Mouse (Mus musculus) G1E (cell line): ENCODE data around the gene Shisa7. TPM values are rescaled to one million over a fixed set of nuclear protein-coding genes. Genes with fewer than 3 reads are reported as not detected.

Experiments
- ATAC-seq: 2 replicates; pipeline ENCODE4 v1.8.0; 2016; ENCODE audit warnings: mild to moderate bottlenecking; ENCODE audit not compliant: insufficient number of reproducible peaks, poor library complexity, low FRiP score, severe bottlenecking; ENCODE audit errors: extremely low read depth
- DNase-seq: peaks from one replicate; pipeline ENCODE4 v3.0.0; 2012; ENCODE audit warnings: low spot score
- H3K27me3 ChIP-seq: 2 replicates; pipeline ENCODE4 v1.6.1; 2012; ENCODE audit warnings: mild to moderate bottlenecking, low read length, inconsistent platforms; ENCODE audit not compliant: insufficient read depth
- H3K36me3 ChIP-seq: replicated peaks from 2 replicates; pipeline ENCODE3; 2012; ENCODE audit warnings: mild to moderate bottlenecking, inconsistent platforms
- H3K4me1 ChIP-seq: 2 replicates; pipeline ENCODE4 v1.6.1; 2012; ENCODE audit warnings: low read depth, low read length, inconsistent platforms, mixed read lengths; ENCODE audit not compliant: insufficient read depth
- H3K4me3 ChIP-seq: 2 replicates; pipeline ENCODE4 v1.5.1; 2012; ENCODE audit warnings: low read depth, mild to moderate bottlenecking, inconsistent platforms, low read length, moderate library complexity, mixed read lengths
- H3K9me3 ChIP-seq: replicated peaks from 2 replicates; pipeline ENCODE4 v1.6.1; 2012; ENCODE audit warnings: inconsistent platforms
- CTCF ChIP-seq: IDR thresholded peaks from 2 replicates; pipeline ENCODE4 v1.5.1; 2012; ENCODE audit warnings: low read depth, low read length, inconsistent platforms, mixed read lengths
- GATA1 ChIP-seq: IDR thresholded peaks from 2 replicates; pipeline ENCODE4 v1.6.1; 2012; ENCODE audit warnings: borderline replicate concordance, low read length, inconsistent platforms, mixed read lengths
- GATA2 ChIP-seq: IDR thresholded peaks from 2 replicates; pipeline ENCODE4 v1.6.1; 2012; ENCODE audit warnings: low read depth, low read length, inconsistent platforms, borderline replicate concordance
- POLR2AphosphoS5 ChIP-seq: IDR thresholded peaks from 2 replicates; pipeline ENCODE4 v1.6.1; 2012; ENCODE audit warnings: low read depth, low read length, inconsistent platforms; ENCODE audit not compliant: insufficient replicate concordance
- TAL1 ChIP-seq: conservative IDR thresholded peaks from 2 replicates; pipeline ENCODE4 v1.6.1; 2012; ENCODE audit warnings: low read depth, low read length, inconsistent platforms, mixed read lengths
- polyA plus RNA-seq: library from polyadenylated mRNA; stranded (reverse); fragments of >175 nt; gene quantifications from 2 replicates; pipeline ENCODE4 v1.2.3, GENCODE M21; 2012
- total RNA-seq, 2 experiments: library from RNA; stranded (forward) in 1 of 2; stranded (reverse) in 1 of 2; fragments of 200-1000 nt in 1 of 2; fragments of >200 nt in 1 of 2; fragmentation: Nextera tagmentation in 1 of 2; gene quantifications; 2 replicates each; pipeline ENCODE4 v1.2.3; 2014 to 2017

The Shisa7 gene
- total and polyA plus RNA-seq, 3 experiments: 0.22 TPM; not detected in 2

GRCm38 (mm10) chr7:4788499-4789435, 55.7 kb downstream of the Shisa7 start:
- Histone ChIP-seq H3K27me3 (no peaks in the 10 kb centered on the region), H3K4me3 (peak overlapping the region; percentile 83), H3K9me3 (no peaks in the 10 kb centered on the region), H3K4me1 (peaks cover 60% of the 10 kb centered on the region), H3K36me3 (peaks cover 46% of the 10 kb centered on the region)
- TF ChIP-seq POLR2AphosphoS5 (0 out of 2 replicates have a peak, but pooled peaks have one; percentile 30), GATA1 (no peak), TAL1 (no peak), GATA2 (no peak), CTCF (no peak)
- DNase-seq (peak; percentile 78), ATAC-seq (peak; percentile 30; the same call in 1 of the 2 replicates)

GRCm38 (mm10) chr7:4783667-4784268, 60.7 kb downstream of the Shisa7 start:
- Histone ChIP-seq H3K4me1 (peaks cover 90% of the 10 kb centered on the region), H3K9me3 (no peaks in the 10 kb centered on the region), H3K27me3 (0 out of 2 replicates have a peak, but pooled peaks cover under 1% of the 10 kb centered on the region), H3K4me3 (peak overlapping the region; percentile 37; the same call in 1 of the 2 replicates), H3K36me3 (peaks cover 48% of the 10 kb centered on the region)
- peak; percentile 74 for DNase-seq
- ATAC-seq: peak; percentile 70
- TF ChIP-seq TAL1: peak; percentile 64; the same call in 1 of the 2 replicates
- no peak for TF ChIP-seq GATA2

- Histone ChIP-seq H3K4me1 (peaks cover 89% of the 10 kb centered on the region), H3K4me3 (peak within 1 kb of the TSS; percentile 37; the same call in 1 of the 2 replicates), H3K27me3 (peaks cover 8% of the 10 kb centered on the region), H3K36me3 (peaks cover 47% of the 10 kb centered on the region), H3K9me3 (no peaks in the 10 kb centered on the region)
- DNase-seq: no peak
- no peak for TF ChIP-seq GATA2
- TF ChIP-seq CTCF: no peak
- TF ChIP-seq GATA1: no peak
- no peak for TF ChIP-seq POLR2AphosphoS5
- TF ChIP-seq TAL1: no peak
- no peak for ATAC-seq
Observed at GRCm38 (mm10) chr7:4782759-4783158, 61.7 kb downstream of the Shisa7 start, which contains the start of the genes Il11 and Tmem190. Gene Il11 (minus strand): TSS chr7:4782859. Gene Tmem190 (plus strand): TSS chr7:4782937.

- Histone ChIP-seq H3K27me3 (peaks cover 14% of the 10 kb centered on the region), H3K4me3 (no peak overlapping the region), H3K9me3 (no peaks in the 10 kb centered on the region), H3K36me3 (peaks cover 41% of the 10 kb centered on the region), H3K4me1 (peaks cover 88% of the 10 kb centered on the region)
- no peak for TF ChIP-seq TAL1
- TF ChIP-seq GATA1: no peak
- TF ChIP-seq GATA2: no peak
- TF ChIP-seq POLR2AphosphoS5: no peak
- TF ChIP-seq CTCF: no peak
- DNase-seq (no peak), ATAC-seq (no peak)
Observed at GRCm38 (mm10) chr7:4782130-4782529, 62.4 kb downstream of the Shisa7 start.

GRCm38 (mm10) chr7:4779921-4780320, 64.6 kb downstream of the Shisa7 start:
- TF ChIP-seq TAL1 (no peak), POLR2AphosphoS5 (no peak), GATA2 (no peak), CTCF (no peak), GATA1 (no peak)
- Histone ChIP-seq H3K36me3 (peaks cover 20% of the 10 kb centered on the region), H3K4me3 (peak overlapping the region; percentile 2; the same call in 1 of the 2 replicates), H3K27me3 (peaks cover 35% of the 10 kb centered on the region), H3K4me1 (peaks cover 78% of the 10 kb centered on the region), H3K9me3 (no peaks in the 10 kb centered on the region)
- DNase-seq: no peak
- no peak for ATAC-seq
